ENCODE assay signal across 26 mouse cellular contexts in the genomic region with DNA sequence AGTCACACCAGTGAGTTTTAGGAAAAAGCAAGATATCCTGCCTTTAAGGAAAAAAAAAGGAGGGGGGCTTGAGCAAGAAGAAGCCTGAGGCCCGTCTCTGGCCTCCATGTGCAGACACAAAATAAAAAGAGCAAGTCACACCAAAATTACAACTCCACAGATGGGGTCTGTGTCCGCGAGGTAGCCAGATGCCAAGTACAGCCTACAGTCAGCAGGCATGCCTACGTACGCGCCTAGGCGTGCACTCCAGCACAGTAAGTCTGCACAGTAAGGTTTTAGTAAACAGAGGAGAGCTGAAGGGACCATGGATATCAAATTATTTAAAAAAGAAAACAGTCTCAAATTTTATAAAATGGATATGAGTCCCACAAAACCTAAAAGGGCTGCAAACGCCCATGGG.
"Had no signal": no experiment of that assay in that cellular context is flagged by ENCODE, and none has a peak within 500 bp of the region (broad histone marks: within the 10 kb centered on the region; RNA-seq: fewer than 3 reads in every experiment).

No protein-coding gene starts in this region.

- H3K4me3 ChIP-seq: intestine, embryonic 15.5 days; kidney, embryonic 15.5 days; left cerebral cortex, adult 2 months; limb, embryonic 10.5 days; limb, embryonic 13.5 days; liver, embryonic 12.5 days; liver, embryonic 15.5 days; lung, embryonic 15.5 days; megakaryocyte, embryonic 14.5 days; midbrain, embryonic 10.5 days; midbrain, embryonic 13.5 days; myocyte; neural tube, embryonic 13.5 days; stomach, embryonic 15.5 days had no signal

- ATAC-seq: intestine, embryonic 15.5 days; liver, embryonic 12.5 days; midbrain, embryonic 13.5 days; midbrain, embryonic 16.5 days had no signal

- DNase-seq: kidney, adult 11 months; kidney, adult 8-10 months; kidney, postnatal 10 days; kidney, postnatal 36 days; liver; lung, adult 18-20 months; lung, postnatal 10 days; lung, postnatal 36 days; retina, postnatal 1 day; spleen, adult 18-20 months; thymus, postnatal 25 days had no signal

- H3K27ac ChIP-seq: intestine, embryonic 15.5 days; kidney, embryonic 15.5 days; left cerebral cortex, adult 2 months; limb, embryonic 10.5 days; limb, embryonic 13.5 days; liver, embryonic 12.5 days; liver, embryonic 15.5 days; lung, embryonic 15.5 days; midbrain, embryonic 10.5 days; midbrain, embryonic 13.5 days; neural tube, embryonic 13.5 days; stomach, embryonic 15.5 days had no signal
